Mouse (Mus musculus): ENCODE data around the gene Tmtc1. TPM values are rescaled to one million over a fixed set of nuclear protein-coding genes. Genes with fewer than 3 reads are reported as not detected.

Tmtc1 gene
- polyA plus RNA-seq, 1 experiment from 2014 or later, result 1.6 TPM

DNA sequence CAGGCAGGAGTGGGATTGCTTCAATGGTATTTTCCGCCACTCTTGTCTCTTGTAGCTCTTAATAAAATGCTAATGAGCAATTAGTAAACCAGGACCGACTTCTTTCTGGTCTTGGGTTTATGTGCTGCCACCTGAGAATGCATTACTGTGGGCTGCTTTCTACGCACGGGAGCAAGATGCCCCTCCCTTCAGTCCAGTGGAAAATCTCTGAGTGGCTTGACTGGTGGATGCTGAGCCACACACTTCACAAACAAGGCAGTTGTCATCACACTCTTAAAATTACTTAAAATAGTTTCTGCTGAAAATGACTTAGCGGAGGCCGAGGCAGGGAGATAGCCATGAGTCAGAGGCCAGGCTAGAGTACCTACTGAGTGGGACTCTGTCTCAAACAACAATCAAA, 116.1 kb downstream of the Tmtc1 start:
- Histone ChIP-seq H3K9ac (no peak overlapping the region), H3K27me3 (replicated peaks) (no peaks in the 10 kb centered on the region), H3K9me3 (no peaks in the 10 kb centered on the region), H3K27ac (no peak overlapping the region), H3K4me3 (replicated peaks) (no peak overlapping the region), H3K4me1 (replicated peaks) (no peaks in the 10 kb centered on the region), H3K4me2 (replicated peaks) (no peak overlapping the region), H3K36me3 (no peaks in the 10 kb centered on the region)
- no peak for ATAC-seq
- WGBS, result 82% methylated on average over 6 of the region's 6 CpGs

GRCm38 (mm10) chr6:148318736-148319135, 125.5 kb downstream of the Tmtc1 start:
- no peaks in the 10 kb centered on the region for H3K9me3 ChIP-seq
- no peaks in the 10 kb centered on the region for H3K36me3 ChIP-seq
- no peak overlapping the region for H3K4me3 ChIP-seq (replicated peaks)
- no peaks in the 10 kb centered on the region for H3K27me3 ChIP-seq (replicated peaks)
- H3K4me1 ChIP-seq (replicated peaks), result no peaks in the 10 kb centered on the region
- no peak overlapping the region for H3K9ac ChIP-seq
- no peak overlapping the region for H3K27ac ChIP-seq
- no peak overlapping the region for H3K4me2 ChIP-seq (replicated peaks)
- ATAC-seq, result peak; percentile 15; the same call in 1 of the 2 replicates

GRCm38 (mm10) chr6:148315571-148316080, 128.6 kb downstream of the Tmtc1 start:
- WGBS, result 72% methylated on average over 5 of the region's 5 CpGs
- Histone ChIP-seq H3K4me1 (replicated peaks) (no peaks in the 10 kb centered on the region), H3K27ac (no peak overlapping the region), H3K27me3 (replicated peaks) (no peaks in the 10 kb centered on the region), H3K4me2 (replicated peaks) (no peak overlapping the region), H3K9ac (no peak overlapping the region), H3K36me3 (no peaks in the 10 kb centered on the region), H3K4me3 (replicated peaks) (no peak overlapping the region), H3K9me3 (no peaks in the 10 kb centered on the region)
- ATAC-seq, result no peak

DNA sequence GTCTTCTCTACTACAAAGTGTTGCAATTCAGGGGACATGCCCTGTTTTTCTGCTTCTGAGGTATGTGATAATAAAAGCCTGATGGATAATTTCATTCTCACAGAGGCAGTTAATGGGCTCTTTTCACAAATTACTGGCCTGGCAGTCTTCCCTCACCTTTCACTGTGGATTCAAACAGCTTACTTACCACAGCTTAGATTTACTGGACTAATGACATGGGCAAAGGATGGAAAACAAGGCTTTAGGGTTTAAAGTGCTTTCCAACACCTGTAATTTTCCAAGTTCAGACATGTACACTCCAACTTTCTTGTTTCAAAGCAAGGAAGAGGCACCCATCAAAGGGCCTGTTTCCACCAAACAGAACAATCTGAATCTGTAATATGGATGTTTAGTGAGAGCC, 129.1 kb downstream of the Tmtc1 start:
- H3K27me3 ChIP-seq (replicated peaks), result no peaks in the 10 kb centered on the region

GRCm38 (mm10) chr6:148310981-148311380, 133.2 kb downstream of the Tmtc1 start:
- H3K4me3 ChIP-seq (replicated peaks), result no peak overlapping the region
- H3K27ac ChIP-seq, result no peak overlapping the region
- no peaks in the 10 kb centered on the region for H3K36me3 ChIP-seq
- no peaks in the 10 kb centered on the region for H3K9me3 ChIP-seq
- H3K4me2 ChIP-seq (replicated peaks), result no peak overlapping the region
- H3K27me3 ChIP-seq (replicated peaks), result no peaks in the 10 kb centered on the region
- ATAC-seq, result no peak
- H3K4me1 ChIP-seq (replicated peaks), result no peaks in the 10 kb centered on the region
- WGBS, result 47% methylated on average over 2 of the region's 2 CpGs
- H3K9ac ChIP-seq, result no peak overlapping the region

More for the DNA sequence above, 129.1 kb downstream of the Tmtc1 start:
- no peak overlapping the region for H3K9ac ChIP-seq
- H3K36me3 ChIP-seq, result no peaks in the 10 kb centered on the region
- no peak for ATAC-seq
- H3K9me3 ChIP-seq, result no peaks in the 10 kb centered on the region
- H3K27ac ChIP-seq, result no peak overlapping the region
- no peaks in the 10 kb centered on the region for H3K4me1 ChIP-seq (replicated peaks)
- H3K4me3 ChIP-seq (replicated peaks), result no peak overlapping the region
- H3K4me2 ChIP-seq (replicated peaks), result no peak overlapping the region

- Histone ChIP-seq H3K4me3 (replicated peaks) (no peak overlapping the region), H3K4me1 (replicated peaks) (no peaks in the 10 kb centered on the region), H3K9me3 (no peaks in the 10 kb centered on the region), H3K36me3 (no peaks in the 10 kb centered on the region), H3K4me2 (replicated peaks) (no peak overlapping the region), H3K27me3 (replicated peaks) (no peaks in the 10 kb centered on the region), H3K27ac (no peak overlapping the region), H3K9ac (no peak overlapping the region)
- no peak for ATAC-seq
- 91% methylated on average over 5 of the region's 5 CpGs for WGBS
Measured at GRCm38 (mm10) chr6:148305821-148306220, 138.4 kb downstream of the Tmtc1 start.

GRCm38 (mm10) chr6:148305191-148305590, 139.0 kb downstream of the Tmtc1 start:
- no peak overlapping the region for H3K4me2 ChIP-seq (replicated peaks)
- H3K27me3 ChIP-seq (replicated peaks), result no peaks in the 10 kb centered on the region
- 75% methylated on average over 3 of the region's 3 CpGs for WGBS
- H3K4me3 ChIP-seq (replicated peaks), result no peak overlapping the region
- H3K9me3 ChIP-seq, result no peaks in the 10 kb centered on the region
- no peak overlapping the region for H3K27ac ChIP-seq
- no peaks in the 10 kb centered on the region for H3K36me3 ChIP-seq
- ATAC-seq, result no peak
- no peak overlapping the region for H3K9ac ChIP-seq
- no peaks in the 10 kb centered on the region for H3K4me1 ChIP-seq (replicated peaks)

- Histone ChIP-seq H3K27me3 (replicated peaks) (no peaks in the 10 kb centered on the region), H3K36me3 (no peaks in the 10 kb centered on the region), H3K27ac (no peak overlapping the region), H3K9me3 (no peaks in the 10 kb centered on the region), H3K9ac (no peak overlapping the region), H3K4me3 (replicated peaks) (no peak overlapping the region), H3K4me2 (replicated peaks) (no peak overlapping the region), H3K4me1 (replicated peaks) (no peaks in the 10 kb centered on the region)
- no peak for ATAC-seq
- 80% methylated on average over 2 of the region's 2 CpGs for WGBS
Measured at GRCm38 (mm10) chr6:148302261-148302660, 141.9 kb downstream of the Tmtc1 start.

GRCm38 (mm10) chr6:148297086-148297485, 147.1 kb downstream of the Tmtc1 start:
- H3K36me3 ChIP-seq, result no peaks in the 10 kb centered on the region
- no peaks in the 10 kb centered on the region for H3K9me3 ChIP-seq
- H3K27me3 ChIP-seq (replicated peaks), result no peaks in the 10 kb centered on the region
- no peak overlapping the region for H3K27ac ChIP-seq
- no peaks in the 10 kb centered on the region for H3K4me1 ChIP-seq (replicated peaks)
- no peak overlapping the region for H3K9ac ChIP-seq
- H3K4me2 ChIP-seq (replicated peaks), result no peak overlapping the region
- no peak overlapping the region for H3K4me3 ChIP-seq (replicated peaks)
- WGBS, result 42% methylated on average over 4 of the region's 4 CpGs
- no peak for ATAC-seq

DNA sequence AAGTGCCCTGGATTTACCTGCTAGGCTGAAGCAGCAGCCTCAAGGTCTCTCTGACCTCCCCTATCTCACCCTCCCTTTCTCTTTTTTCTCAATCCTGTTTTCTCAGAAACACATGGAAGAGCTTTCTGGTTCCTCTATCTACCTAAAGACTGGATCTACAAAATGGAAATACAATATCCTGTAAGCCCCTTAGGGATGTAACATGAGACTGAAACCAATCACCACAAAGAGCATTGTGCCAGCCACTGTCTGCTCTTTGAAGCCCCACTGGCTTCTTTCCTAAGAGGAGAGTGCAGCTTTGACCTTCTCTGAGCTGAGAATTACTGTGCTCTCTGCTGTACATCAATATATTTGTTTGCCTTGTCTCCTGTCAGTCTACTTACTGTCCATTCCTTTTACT, 147.8 kb downstream of the Tmtc1 start:
- no peak for ATAC-seq
- H3K4me2 ChIP-seq (replicated peaks), result no peak overlapping the region

DNA sequence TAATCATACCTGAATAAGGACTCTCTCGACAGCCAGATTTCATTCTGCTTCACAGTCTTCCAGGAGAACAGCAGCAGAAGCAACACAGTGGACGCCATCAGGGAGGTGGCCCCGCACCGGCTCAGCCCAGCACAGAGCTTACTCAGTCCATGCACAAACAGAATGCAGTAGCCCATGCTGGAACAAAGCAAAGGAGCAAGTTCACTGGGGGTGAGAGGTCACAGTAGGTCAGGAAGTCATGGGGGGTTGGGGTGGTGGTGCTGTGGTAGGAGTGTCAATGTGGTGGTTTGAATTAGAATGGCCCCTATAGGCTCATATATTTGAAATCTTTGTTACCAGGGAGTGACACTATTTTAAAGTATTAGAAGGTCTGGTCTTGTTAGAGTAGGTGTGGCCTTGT, 149.7 kb downstream of the Tmtc1 start:
- Histone ChIP-seq H3K4me1 (replicated peaks) (no peaks in the 10 kb centered on the region), H3K9me3 (no peaks in the 10 kb centered on the region), H3K9ac (no peak overlapping the region), H3K4me2 (replicated peaks) (no peak overlapping the region), H3K27ac (no peak overlapping the region), H3K27me3 (replicated peaks) (no peaks in the 10 kb centered on the region), H3K36me3 (no peaks in the 10 kb centered on the region), H3K4me3 (replicated peaks) (no peak overlapping the region)
- WGBS, result 66% methylated on average over 4 of the region's 4 CpGs
- ATAC-seq, result no peak

More for the DNA sequence above, 147.8 kb downstream of the Tmtc1 start:
- no peaks in the 10 kb centered on the region for H3K27me3 ChIP-seq (replicated peaks)
- no peaks in the 10 kb centered on the region for H3K36me3 ChIP-seq
- H3K4me1 ChIP-seq (replicated peaks), result no peaks in the 10 kb centered on the region
- H3K27ac ChIP-seq, result no peak overlapping the region
- H3K9ac ChIP-seq, result no peak overlapping the region
- H3K9me3 ChIP-seq, result no peaks in the 10 kb centered on the region
- no peak overlapping the region for H3K4me3 ChIP-seq (replicated peaks)

DNA sequence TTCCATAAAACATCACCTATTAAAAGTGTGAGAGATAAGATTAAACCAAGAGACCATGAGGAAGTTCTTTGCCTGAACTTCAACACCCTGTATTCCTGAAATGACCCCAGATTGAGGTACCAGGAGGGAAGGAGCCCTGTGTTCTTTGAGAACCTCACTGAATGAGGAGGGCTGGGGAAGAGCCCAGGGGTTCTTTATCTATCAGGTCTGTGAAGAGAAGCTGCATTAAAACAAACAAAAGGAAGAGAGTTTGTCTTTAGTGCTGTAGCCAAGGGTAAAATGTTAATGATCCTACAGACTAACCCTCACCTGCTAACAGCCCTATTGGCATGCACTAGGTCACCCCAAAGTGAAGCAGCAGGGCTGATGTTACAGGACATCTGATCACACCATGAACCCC, 153.3 kb downstream of the Tmtc1 start:
- Histone ChIP-seq H3K9ac (no peak overlapping the region), H3K4me2 (replicated peaks) (no peak overlapping the region), H3K27me3 (replicated peaks) (no peaks in the 10 kb centered on the region), H3K4me3 (replicated peaks) (no peak overlapping the region), H3K36me3 (no peaks in the 10 kb centered on the region), H3K4me1 (replicated peaks) (no peaks in the 10 kb centered on the region), H3K9me3 (no peaks in the 10 kb centered on the region), H3K27ac (no peak overlapping the region)
- no peak for ATAC-seq

DNA sequence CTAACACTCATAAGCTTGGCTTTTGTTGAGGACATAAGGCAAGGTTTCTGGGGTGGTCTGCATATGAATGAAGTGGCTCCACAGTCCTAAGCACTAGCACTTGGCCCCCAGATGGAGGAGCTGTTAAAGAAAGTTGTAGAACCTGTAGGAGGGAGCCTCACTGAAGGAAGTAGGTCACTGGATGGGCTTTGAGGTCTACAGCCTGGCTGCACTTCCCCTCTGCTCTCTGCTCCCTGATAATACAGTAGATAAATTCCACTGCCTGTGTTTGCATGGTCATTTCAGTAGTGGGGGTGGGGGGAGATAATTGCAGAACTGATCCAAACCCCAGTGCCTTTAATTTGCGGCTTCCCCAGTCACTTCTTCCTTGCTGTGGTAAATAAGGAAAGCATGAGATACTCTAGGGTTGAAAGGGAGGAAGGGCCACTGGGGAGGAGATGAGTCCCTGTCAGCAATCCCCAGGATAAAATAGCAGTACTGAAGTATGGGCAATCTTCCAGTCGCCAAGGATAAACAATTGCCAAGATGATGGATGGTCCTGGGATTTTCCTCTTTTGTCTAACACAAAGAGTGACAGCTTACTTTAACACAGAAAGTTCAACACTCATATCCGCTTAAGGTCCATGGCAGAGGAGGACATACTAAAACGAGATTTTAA, 160.8 kb downstream of the Tmtc1 start:
- H3K4me3 ChIP-seq (replicated peaks), result no peak overlapping the region
- H3K4me1 ChIP-seq (replicated peaks), result peaks cover 6% of the 10 kb centered on the region; the same call in 1 of the 2 replicates
- ATAC-seq, result peak; percentile 51
- no peak overlapping the region for H3K9ac ChIP-seq
- H3K36me3 ChIP-seq, result no peaks in the 10 kb centered on the region
- no peaks in the 10 kb centered on the region for H3K27me3 ChIP-seq (replicated peaks)
- WGBS, result 37% methylated on average over 4 of the region's 4 CpGs
- no peak overlapping the region for H3K4me2 ChIP-seq (replicated peaks)
- no peaks in the 10 kb centered on the region for H3K9me3 ChIP-seq
- H3K27ac ChIP-seq, result no peak overlapping the region
